Mouse (Mus musculus): Measurements from ENCODE around the gene Dlgap1.

DNA sequence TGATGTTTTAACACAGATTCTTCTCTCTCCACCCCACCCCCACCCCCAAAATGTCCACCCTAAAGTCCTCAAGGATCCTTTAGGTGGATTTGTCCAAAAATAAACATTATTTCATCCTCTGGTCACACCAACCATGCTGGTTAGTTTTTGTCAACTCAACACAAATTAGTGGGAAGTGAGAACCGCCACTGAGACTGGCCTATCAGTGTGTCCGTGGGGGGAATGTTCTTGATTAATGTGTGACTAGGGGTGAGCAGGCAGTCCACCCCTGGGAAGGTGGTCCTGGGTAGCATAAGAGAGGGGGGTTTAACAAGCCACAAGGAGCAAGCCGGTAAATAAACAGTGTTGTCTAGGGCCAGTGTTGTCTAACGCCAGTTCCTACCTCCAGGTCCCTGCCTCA is 862.7 kb downstream of the Dlgap1 start:
- TF ChIP-seq CTCF (IDR thresholded peaks at IDR 0.05; ENCODE audit: low read depth) (no peak), EP300 (IDR thresholded peaks at IDR 0.05; ENCODE audit: low read depth) (no peak)
